Mouse (Mus musculus): ENCODE results near the gene Coro1b.

DNA sequence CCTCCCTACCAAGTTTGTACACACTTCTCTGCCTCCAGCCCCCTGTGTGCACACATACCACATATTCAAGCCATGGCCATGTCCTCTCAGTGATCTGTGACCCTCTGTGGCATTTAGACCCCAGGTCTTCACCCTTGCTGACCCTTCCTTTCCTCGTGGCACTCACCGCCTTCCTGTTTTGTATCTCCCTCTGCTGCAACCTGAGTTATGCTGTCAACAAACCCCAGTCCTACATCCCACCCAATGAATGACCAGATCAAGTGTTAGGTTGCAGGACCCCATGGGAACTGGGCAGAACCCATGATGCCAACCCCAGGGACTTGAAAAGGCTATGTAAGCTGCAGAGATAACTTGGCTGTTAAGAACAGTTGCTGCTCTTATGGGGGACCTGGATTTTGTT is 46.4 kb upstream of the Coro1b start:
- no peak for TF ChIP-seq CTCF (IDR thresholded peaks at IDR 0.05; ENCODE audit: low read depth)
- TF ChIP-seq EP300 (IDR thresholded peaks at IDR 0.05; ENCODE audit: low read depth), result no peak

All from liver, postnatal 0 days (tissue).